Mouse (Mus musculus) urinary bladder, postnatal 14 days (tissue): Measurements from ENCODE around the gene Slc1a7.
A peak's percentile ranks its signal among the peaks of the same experiment; 100 is the strongest.

Experiments used
- DNase-seq: peaks from one replicate; pipeline ENCODE4 v3.0.0; 2021; ENCODE audit warnings: low spot score

Slc1a7 gene

GRCm38 (mm10) chr4:107967966-107968682, at the start of gene Slc1a7:
Gene Slc1a7, plus strand, starts transcription at chr4:107968332.
- no peak for DNase-seq

- no peak for DNase-seq
Observed at GRCm38 (mm10) chr4:107920336-107920735, 47.8 kb upstream of the Slc1a7 start.

DNA sequence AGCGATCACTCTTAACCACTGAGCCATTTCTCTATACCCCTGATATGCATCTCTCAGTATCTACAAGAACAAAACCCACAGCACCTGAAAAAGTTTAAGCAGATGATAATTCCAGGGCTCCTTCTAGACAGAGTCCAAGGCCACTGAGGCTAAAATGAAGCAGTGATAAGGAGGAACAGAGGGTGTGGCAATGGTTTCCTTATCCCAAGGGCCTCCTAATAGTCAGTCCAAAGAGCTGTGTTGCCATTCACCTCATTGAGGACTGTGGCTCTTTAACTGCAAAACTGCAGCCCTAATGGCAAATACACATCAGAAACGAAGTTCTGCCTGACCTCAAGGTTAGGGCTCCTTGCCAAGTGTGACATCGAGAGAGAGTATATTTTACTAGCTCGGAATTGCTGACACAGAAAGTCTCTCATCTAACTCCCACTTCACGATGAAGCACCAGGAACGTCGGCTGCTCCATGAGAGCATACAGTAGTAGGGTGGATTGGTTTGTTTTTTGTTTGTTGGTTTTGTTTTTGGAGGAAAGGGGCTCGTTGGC, 46.9 kb upstream of the Slc1a7 start:
- DNase-seq = peak; percentile 44

- DNase-seq = peak; percentile 49
Observed at GRCm38 (mm10) chr4:107921952-107922351, 46.2 kb upstream of the Slc1a7 start.

DNA sequence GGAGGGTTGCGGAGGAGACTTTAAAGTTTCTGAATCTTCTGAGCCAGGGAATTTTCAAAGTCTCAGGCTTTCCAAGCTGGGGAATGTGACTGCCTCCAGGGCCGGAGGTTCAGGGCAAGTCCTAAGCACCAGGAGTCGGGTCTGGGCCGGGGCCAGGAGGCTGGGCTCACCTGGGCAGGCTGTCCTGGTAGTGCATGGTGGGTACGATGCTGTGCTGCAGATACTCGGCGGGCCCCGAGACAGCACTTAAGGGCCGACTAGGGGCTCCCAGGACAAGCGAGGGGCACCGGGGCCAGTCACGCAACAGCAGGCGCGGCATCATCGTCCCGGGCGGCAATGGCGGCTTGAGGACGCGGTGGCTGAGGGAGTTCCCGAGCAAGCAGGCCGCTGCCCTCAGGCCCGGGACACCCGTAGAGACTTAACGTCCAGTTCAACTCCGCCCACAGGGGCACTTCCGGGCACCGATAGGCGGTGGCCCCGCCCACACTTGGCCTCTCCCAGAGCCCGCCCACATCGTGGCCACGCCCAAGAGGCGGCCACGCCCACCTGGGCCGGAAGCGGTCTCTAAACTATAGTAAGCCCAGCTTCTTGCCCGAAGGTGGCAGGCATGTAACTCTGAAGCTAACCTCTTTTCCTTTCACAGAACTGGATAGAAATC, 44.9 kb upstream of the Slc1a7 start, which contains the start of gene Cpt2:
Gene Cpt2, minus strand, starts transcription at position 466 of the 658 bp plus-strand sequence.
- peak; percentile 97 for DNase-seq

GRCm38 (mm10) chr4:107923803-107924194, 44.3 kb upstream of the Slc1a7 start:
- DNase-seq = no peak

DNA sequence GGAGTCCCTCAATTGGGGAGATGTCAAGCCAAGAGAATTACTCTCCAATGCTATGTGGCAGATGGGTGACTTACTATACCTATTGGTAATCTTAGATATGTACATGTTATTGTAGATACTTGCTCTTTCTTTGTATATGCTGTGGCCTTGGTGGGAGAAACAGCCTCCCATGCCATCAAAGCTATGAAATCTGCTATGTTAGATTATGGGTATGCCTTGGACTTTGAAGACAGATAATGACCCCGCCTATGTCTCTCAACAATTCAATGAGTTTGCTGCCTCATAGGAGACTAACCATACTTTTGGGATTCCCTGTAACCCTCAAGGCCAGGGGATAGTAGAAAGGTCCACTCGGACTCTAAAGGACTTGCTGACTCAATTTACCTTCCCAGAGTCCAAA, 39.9 kb upstream of the Slc1a7 start:
- DNase-seq = no peak

- DNase-seq = no peak
Observed at GRCm38 (mm10) chr4:107928726-107929125, 39.4 kb upstream of the Slc1a7 start.

DNA sequence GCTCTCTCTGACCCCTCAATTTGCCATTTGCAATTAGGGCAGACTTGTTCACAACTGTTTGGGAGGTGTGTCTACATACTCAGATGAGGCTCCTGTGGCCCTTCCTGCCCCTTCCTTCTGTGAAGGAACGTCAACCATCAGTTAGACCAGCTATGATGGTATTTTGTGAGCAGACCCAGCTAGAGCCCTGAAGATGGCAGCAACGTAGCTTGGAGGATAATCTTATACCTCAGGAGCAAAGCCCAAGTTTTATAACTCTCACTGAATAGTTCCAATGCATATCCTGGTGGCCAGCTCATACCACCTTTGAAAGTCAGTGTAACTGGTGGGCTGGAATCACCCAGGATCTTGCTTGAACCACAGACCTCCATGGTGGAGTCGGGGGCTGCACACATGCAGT, 36.7 kb upstream of the Slc1a7 start:
- no peak for DNase-seq

- DNase-seq = no peak
Observed at GRCm38 (mm10) chr4:107933239-107933638, 34.9 kb upstream of the Slc1a7 start.

GRCm38 (mm10) chr4:107935254-107935653, 32.9 kb upstream of the Slc1a7 start:
- no peak for DNase-seq

DNA sequence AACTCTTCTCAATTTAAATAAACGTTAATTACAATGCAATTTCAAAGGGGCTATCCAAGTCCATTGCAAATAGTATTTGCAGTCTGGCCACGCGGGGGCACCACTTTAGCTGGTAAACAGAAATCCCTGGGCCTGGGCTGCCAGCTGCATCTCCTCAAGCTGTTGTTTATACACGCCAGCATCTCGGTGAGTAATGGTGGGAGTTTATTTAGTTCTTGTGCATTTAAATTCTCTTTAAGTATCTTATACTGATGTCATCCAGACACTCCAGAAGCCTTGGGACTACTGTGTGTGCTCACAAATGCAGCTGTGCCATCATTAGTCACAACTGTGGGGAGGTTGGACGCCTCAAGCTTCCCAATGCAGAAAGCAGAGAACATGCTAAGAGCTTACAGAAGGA, 30.8 kb upstream of the Slc1a7 start:
- DNase-seq = peak; percentile 82

DNA sequence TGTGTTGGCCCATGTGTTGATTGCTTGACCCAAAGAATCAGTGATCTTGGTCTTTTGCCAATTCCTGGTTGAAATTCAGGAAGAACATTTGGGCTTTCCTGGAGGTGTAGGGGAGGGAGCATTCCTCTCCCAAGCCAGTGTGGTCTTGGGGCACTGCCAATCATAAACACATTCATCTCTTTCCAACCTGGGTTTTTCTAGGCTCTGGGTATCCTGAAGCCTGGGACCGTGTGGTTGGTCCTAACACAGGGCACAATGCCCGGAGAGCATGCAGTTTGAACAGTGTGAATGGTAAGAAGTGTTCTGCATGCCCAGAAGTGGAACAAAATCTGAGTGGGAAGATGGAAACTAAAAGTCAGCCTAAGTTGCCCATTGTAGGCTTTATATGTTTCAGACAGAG, 30.0 kb upstream of the Slc1a7 start:
- no peak for DNase-seq

DNA sequence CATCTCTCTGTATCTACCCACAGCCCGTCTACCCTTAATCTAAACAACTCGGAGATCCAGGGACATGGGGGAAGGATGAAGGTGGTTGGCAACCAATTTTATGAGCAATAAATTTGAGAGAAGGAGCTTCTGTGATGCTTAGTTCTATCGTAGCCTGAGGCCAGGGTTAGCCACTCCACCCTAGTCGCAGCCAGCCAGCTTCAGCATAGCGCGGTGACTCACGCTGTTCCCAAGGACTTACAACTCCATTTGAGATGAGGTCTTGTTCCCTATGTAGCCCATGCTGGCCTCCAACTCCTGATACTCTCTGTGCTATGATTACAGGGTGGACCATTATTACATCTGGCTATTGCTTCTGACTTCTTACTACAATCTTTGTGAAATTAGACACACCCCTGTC, 25.4 kb upstream of the Slc1a7 start:
- peak; percentile 74 for DNase-seq

- no peak for DNase-seq
Observed at GRCm38 (mm10) chr4:107944141-107944540, 24.0 kb upstream of the Slc1a7 start.

- DNase-seq = no peak
Observed at GRCm38 (mm10) chr4:107949918-107950317, 18.2 kb upstream of the Slc1a7 start.

DNA sequence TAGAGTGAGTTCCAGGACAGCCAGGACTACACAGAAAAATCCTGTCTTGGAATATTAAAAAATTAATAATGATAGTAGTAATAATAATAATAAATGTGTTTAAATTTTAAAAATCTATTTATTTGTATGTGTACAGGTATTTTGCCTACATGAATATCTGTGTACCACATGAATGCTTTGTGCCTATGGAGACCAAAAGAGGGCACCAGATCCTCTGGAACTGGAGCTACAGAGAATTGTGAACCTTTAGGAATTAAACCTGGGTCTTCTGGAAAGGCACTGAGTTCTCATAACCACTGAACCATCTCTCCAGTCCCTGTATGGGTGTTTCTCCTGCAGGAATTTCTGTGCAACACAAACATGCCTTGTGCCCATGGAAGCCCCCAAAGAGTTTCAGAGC, 15.3 kb upstream of the Slc1a7 start:
- no peak for DNase-seq

DNA sequence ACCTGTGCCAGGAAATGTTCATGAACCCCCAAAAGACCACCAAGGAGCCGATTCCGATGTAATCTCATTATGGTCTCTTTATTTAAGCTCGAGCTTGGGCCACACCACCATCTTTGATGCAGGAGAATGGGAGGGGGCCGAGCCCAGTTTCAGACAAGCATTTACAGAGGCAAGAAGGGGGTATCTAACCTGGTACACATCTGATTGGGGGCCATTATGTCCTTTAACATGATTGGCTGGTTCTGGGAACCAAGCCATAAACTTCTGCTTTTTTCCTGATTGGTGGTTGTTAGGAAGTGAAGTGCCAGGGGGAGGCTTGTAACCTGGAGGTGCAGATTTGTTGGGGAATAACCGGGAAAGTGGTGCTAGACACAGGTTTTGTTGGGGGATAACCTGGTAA, 12.4 kb upstream of the Slc1a7 start:
- DNase-seq = no peak

GRCm38 (mm10) chr4:107958487-107958886, 9.6 kb upstream of the Slc1a7 start:
- no peak for DNase-seq

DNA sequence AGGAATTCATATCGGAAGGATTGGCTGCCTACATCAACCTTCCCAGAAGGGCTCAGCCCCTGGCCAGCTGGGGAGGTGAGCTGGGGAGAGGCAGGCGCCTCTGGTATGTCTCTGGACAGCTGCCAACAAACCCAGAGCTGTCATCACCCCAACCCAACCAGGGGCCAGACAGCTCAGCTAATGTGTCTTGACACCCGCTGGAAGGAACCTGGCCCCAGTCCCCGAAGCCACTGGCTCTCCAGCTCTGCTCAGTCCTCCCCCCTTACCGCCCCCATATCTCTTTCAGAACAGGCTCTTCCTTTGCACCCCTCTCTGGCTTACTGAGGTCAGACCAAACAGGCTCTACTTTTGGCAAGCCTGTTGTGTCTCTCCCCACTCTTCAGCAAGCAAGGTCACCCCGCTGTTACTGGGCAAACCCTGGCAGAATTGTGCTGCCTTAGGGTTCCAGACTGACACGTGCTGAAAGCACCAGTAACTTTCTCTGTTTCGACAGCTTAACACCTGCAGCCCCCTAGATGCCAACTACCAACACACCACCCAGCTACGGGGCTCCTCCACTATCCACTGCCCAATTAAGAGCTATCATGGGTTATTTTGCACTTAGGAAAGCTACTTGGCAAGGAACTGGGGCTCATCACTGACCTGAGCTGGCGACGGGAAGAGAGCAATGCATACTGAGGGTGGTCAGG, 5.9 kb upstream of the Slc1a7 start:
- peak; percentile 61 for DNase-seq

- no peak for DNase-seq
Observed at GRCm38 (mm10) chr4:107962792-107963191, 5.3 kb upstream of the Slc1a7 start.

DNA sequence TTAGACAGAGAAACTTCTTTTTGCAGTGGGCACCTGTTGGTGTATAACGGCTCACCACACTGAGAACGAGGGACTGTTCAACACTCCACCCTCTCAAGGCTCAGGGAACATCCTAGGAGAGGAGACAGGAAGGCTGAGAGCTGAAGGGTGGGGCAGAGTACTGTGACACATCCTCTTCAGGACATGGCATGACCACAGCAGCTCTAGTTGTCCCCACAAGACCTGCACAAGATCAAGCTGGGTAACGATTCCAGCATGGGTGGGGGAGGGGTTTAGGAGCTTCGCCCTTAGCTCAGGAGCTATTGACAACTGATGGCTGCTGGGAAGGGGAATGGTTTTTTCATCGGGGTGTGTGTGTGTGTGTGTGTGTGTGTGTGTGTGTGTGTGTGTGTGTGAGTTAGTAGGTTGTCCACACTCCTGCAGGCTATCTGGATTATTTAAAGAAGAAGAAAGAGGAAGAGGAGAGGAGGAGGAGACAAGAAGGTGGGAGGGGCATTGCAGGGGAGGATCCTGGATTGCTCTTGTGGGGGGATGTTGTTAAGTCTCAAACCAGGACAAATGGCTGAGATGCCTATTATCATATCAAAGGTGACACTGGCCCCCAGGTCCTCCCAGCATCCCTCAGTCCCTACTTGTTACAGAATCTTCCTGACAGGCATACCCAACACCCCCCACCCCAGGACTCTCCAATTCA, 1.6 kb upstream of the Slc1a7 start:
- DNase-seq = no peak
